Mouse (Mus musculus): ENCODE measurements around the gene Extl1. TPM values are rescaled to one million over a fixed set of nuclear protein-coding genes. Genes with fewer than 3 reads are reported as not detected.

Gene Extl1
- polyA plus RNA-seq, 1 experiment from 2014 or later = 2.1 TPM

DNA sequence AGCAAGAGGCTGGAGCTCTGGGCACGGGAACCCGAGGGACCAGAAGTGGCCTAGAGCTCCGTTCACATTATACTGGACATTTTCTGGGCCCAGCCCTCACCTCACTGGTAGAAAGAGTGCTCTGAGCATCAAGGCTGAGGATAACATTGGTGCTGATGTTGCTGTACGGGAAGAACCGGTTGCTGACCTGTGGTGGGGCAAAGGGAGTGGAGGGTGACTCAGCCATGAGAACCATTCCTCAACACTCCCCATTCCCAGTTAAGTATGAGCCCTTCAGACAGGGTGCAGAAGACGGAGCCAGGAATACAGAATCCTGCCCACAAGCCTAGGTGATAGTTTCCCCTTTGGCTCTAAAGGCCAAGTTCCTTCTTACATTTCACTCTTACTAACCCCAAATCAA is 24.0 kb downstream of the Extl1 start:
- H3K4me1 ChIP-seq (replicated peaks; ENCODE audit: control insufficient read depth, insufficient read depth) = no peaks in the 10 kb centered on the region
- no peak overlapping the region for H3K27ac ChIP-seq (replicated peaks)
- ATAC-seq (ENCODE audit: low FRiP score, low TSS enrichment) (no peak), DNase-seq (ENCODE audit: low spot score) (peak; percentile 35)
- H3K4me3 ChIP-seq (ENCODE audit: low read depth, low read length) = no peak overlapping the region
- no peaks in the 10 kb centered on the region for H3K36me3 ChIP-seq (ENCODE audit: control insufficient read depth, insufficient read depth, low read length)
- H3K9ac ChIP-seq (ENCODE audit: low read length) = no peak overlapping the region
- H3K9me3 ChIP-seq (ENCODE audit: control insufficient read depth, low read length) = no peaks in the 10 kb centered on the region
- no peaks in the 10 kb centered on the region for H3K27me3 ChIP-seq (ENCODE audit: control insufficient read depth, insufficient read depth, low read length)
- no peak for TF ChIP-seq EP300 (optimal IDR thresholded peaks at IDR 0.05)
- WGBS = 64% methylated on average over 6 of the region's 6 CpGs
- no peak overlapping the region for H3K4me2 ChIP-seq (replicated peaks; ENCODE audit: low read depth)

DNA sequence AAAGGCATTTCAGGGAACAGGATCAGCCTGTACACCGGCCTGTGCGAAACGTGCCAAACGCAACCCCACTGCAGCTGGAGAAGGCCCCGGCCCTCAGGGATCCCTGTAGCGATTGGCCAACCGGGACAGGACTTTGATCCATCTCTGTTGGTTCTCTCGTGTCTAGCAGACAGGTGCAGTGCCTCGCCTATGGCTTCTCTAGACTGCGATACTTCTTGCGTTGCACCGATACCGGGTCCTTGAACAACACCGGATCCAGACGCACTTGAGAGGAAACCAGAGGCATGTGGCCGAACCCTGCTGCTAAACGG is 26.2 kb downstream of the Extl1 start:
- TF ChIP-seq CTCF (IDR thresholded peaks at IDR 0.05; ENCODE audit: low read depth) (no peak), EP300 (optimal IDR thresholded peaks at IDR 0.05) (no peak)
- H3K27ac ChIP-seq (replicated peaks) = 0 out of 2 replicates have a peak overlapping the region, but pooled peaks have one; percentile 2
- no peaks in the 10 kb centered on the region; the same call in 1 of the 2 replicates for H3K4me1 ChIP-seq (replicated peaks; ENCODE audit: control insufficient read depth, insufficient read depth)
- no peak overlapping the region for H3K4me3 ChIP-seq (ENCODE audit: low read depth, low read length)
- ATAC-seq (ENCODE audit: low FRiP score, low TSS enrichment) (no peak), DNase-seq (ENCODE audit: low spot score) (no peak)
- no peaks in the 10 kb centered on the region for H3K9me3 ChIP-seq (ENCODE audit: control insufficient read depth, low read length)
- H3K9ac ChIP-seq (ENCODE audit: low read length) = no peak overlapping the region
- WGBS = 34% methylated on average over 17 of the region's 17 CpGs
- H3K36me3 ChIP-seq (ENCODE audit: control insufficient read depth, insufficient read depth, low read length) = no peaks in the 10 kb centered on the region
- H3K27me3 ChIP-seq (ENCODE audit: control insufficient read depth, insufficient read depth, low read length) = no peaks in the 10 kb centered on the region
- H3K4me2 ChIP-seq (replicated peaks; ENCODE audit: low read depth) = 0 out of 2 replicates have a peak overlapping the region, but pooled peaks have one; percentile 30

DNA sequence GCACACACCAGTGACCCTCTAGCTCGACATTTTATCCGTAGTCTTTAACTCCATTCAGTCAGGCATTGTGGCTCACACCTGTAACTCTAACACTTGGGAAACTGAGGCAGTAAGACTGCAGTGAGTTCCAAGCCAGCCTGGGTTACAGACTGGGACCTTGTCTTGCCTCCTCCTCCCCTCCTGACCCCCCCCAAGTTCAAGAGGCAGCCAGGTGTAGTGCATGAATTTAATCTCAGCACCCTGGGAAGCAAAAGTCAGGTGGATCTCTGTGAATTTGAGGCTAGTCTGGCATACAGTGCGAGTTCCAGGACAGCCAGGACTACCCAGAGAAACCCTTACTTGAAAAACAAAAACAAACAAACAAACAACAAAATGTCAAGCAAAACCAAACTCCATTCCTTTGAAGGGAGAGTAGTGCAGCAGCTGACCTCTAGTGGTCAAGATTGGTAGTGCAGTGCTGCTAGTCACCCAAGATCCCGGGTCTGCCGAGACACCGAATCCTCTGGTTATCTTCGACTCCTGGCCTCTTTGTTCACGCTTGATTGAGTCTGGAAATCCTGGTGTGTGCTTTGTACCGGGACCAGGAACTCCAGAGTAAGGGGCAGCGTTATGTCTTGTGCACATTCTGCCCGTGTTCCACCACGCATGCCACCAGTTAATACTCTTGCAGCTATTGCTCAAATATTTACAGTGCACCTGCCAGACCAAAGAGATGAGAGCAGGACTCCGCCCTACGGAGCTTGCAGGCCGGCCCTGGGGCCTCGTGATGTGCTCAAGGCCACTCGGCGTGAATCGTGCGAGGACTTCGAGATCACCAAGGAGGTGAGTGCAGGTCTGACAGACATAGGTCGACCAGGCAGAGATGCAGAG is 26.8 kb downstream of the Extl1 start:
- Histone ChIP-seq H3K4me2 (replicated peaks; ENCODE audit: low read depth) (peak overlapping the region; percentile 30; the same call in 1 of the 2 replicates), H3K36me3 (ENCODE audit: control insufficient read depth, insufficient read depth, low read length) (no peaks in the 10 kb centered on the region), H3K9ac (ENCODE audit: low read length) (no peak overlapping the region), H3K4me1 (replicated peaks; ENCODE audit: control insufficient read depth, insufficient read depth) (no peaks in the 10 kb centered on the region; the same call in 1 of the 2 replicates), H3K4me3 (ENCODE audit: low read depth, low read length) (no peak overlapping the region), H3K27me3 (ENCODE audit: control insufficient read depth, insufficient read depth, low read length) (no peaks in the 10 kb centered on the region), H3K9me3 (ENCODE audit: control insufficient read depth, low read length) (no peaks in the 10 kb centered on the region), H3K27ac (replicated peaks) (peak overlapping the region; percentile 63)
- WGBS = 16% methylated on average over 22 of the region's 22 CpGs
- TF ChIP-seq EP300 (optimal IDR thresholded peaks at IDR 0.05) (no peak), CTCF (IDR thresholded peaks at IDR 0.05; ENCODE audit: low read depth) (peak; percentile 97)
- peak; percentile 77 for DNase-seq (ENCODE audit: low spot score)
- peak; percentile 44 for ATAC-seq (ENCODE audit: low FRiP score, low TSS enrichment)

DNA sequence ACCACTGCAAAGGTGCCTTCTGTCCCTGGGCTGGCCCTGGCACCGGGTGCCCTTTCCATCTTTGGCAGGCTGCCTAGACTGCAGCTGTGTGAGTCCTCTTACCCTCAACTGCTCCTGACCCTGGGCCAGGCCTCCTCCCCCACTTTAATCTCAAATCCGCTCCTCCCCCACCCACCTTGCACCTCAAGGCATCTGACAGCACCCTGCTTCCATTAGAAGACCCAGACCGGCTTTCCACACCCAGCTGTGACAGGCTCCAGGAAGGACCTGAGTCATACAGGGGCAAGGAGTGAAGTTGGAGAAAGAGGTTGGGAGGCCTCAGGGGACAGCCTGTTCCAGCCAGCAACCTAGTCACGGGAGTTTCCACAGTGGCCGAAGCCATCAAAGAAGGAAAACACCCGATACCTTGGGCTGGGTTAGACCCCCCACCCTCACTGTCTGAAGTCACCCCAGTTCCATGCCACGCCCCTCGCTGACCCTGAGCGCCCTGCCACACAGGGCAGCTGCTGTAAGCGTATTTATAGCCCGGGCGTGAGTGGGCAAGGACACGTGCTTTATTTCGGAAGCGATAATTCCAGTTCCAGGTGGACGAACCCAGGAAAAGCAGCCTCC is 27.7 kb downstream of the Extl1 start:
- no peak overlapping the region for H3K4me3 ChIP-seq (ENCODE audit: low read depth, low read length)
- DNase-seq (ENCODE audit: low spot score) = peak; percentile 84
- no peak overlapping the region for H3K9ac ChIP-seq (ENCODE audit: low read length)
- no peaks in the 10 kb centered on the region for H3K9me3 ChIP-seq (ENCODE audit: control insufficient read depth, low read length)
- TF ChIP-seq CTCF (IDR thresholded peaks at IDR 0.05; ENCODE audit: low read depth) (no peak), EP300 (optimal IDR thresholded peaks at IDR 0.05) (no peak)
- peak; percentile 85 for ATAC-seq (ENCODE audit: low FRiP score, low TSS enrichment)
- H3K36me3 ChIP-seq (ENCODE audit: control insufficient read depth, insufficient read depth, low read length) = no peaks in the 10 kb centered on the region
- 32% methylated on average over 16 of the region's 16 CpGs for WGBS
- no peaks in the 10 kb centered on the region; the same call in 1 of the 2 replicates for H3K4me1 ChIP-seq (replicated peaks; ENCODE audit: control insufficient read depth, insufficient read depth)
- H3K4me2 ChIP-seq (replicated peaks; ENCODE audit: low read depth) = no peak overlapping the region
- H3K27ac ChIP-seq (replicated peaks) = peak overlapping the region; percentile 63
- H3K27me3 ChIP-seq (ENCODE audit: control insufficient read depth, insufficient read depth, low read length) = no peaks in the 10 kb centered on the region

DNA sequence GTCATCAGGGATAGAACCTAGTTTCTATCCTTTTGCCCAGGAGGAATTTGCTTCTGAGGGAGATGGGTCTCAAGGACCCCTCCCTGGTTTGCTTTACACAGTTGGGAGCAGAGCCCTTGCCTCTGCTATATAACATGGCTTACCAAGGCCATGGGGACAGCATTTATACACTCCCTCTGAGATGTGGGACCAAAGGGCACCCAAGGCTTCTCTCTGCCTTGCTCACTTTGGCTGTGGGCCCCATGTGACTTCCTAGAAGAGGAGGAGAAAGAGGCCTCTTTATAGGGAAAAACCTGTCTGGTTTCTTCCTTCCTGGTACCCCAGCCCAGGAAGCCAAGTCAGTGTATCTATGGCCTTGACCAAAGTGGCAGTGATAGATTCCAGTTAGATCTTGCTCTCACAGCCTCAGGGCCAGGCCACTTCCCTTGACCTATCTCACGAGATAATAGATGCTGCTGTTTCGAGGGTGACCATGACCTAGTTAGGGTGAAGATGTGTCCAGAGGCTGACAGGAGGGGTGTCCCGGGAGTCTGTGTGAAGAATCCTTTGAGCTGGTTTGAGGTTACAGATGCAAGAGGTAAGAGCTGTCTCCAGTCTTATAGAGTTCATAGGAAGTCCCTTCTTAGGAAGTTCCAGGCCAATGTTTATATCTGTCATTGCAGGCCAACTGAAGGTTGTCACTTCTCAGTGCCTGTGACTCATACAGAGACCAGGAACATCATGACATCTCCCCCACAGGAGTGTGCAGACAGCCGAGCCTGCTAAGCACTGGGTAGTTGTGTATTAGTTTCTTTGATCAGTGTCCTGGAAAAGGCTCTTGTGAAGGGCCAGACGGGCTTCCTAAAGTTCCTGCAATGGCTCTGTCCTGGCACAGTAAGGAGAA is 29.9 kb downstream of the Extl1 start:
- H3K36me3 ChIP-seq (ENCODE audit: control insufficient read depth, insufficient read depth, low read length) = no peaks in the 10 kb centered on the region
- no peak overlapping the region for H3K4me2 ChIP-seq (replicated peaks; ENCODE audit: low read depth)
- ATAC-seq (ENCODE audit: low FRiP score, low TSS enrichment) (no peak), DNase-seq (ENCODE audit: low spot score) (no peak)
- TF ChIP-seq EP300 (optimal IDR thresholded peaks at IDR 0.05) (no peak), CTCF (IDR thresholded peaks at IDR 0.05; ENCODE audit: low read depth) (no peak)
- WGBS = 68% methylated on average over 5 of the region's 5 CpGs
- no peaks in the 10 kb centered on the region for H3K9me3 ChIP-seq (ENCODE audit: control insufficient read depth, low read length)
- H3K9ac ChIP-seq (ENCODE audit: low read length) = no peak overlapping the region
- no peak overlapping the region for H3K27ac ChIP-seq (replicated peaks)
- no peaks in the 10 kb centered on the region; the same call in 1 of the 2 replicates for H3K4me1 ChIP-seq (replicated peaks; ENCODE audit: control insufficient read depth, insufficient read depth)
- no peaks in the 10 kb centered on the region for H3K27me3 ChIP-seq (ENCODE audit: control insufficient read depth, insufficient read depth, low read length)
- H3K4me3 ChIP-seq (ENCODE audit: low read depth, low read length) = no peak overlapping the region
